Mouse (Mus musculus) limb, embryonic 12.5 days (tissue): ENCODE data around the gene Prkar1a. TPM values are rescaled to one million over a fixed set of nuclear protein-coding genes. Genes with fewer than 3 reads are reported as not detected.

Source experiments
- ATAC-seq: fragments of 200-750 bp; cut with Nextera tagmentation; 2 replicates; pipeline ENCODE4 v1.8.0; 2017; ENCODE audit warnings: low read depth, moderate TSS enrichment; ENCODE audit not compliant: insufficient number of reproducible peaks, insufficient read depth, low FRiP score, low TSS enrichment
- H3K27ac ChIP-seq: fragments of 300-500 bp; sonication (generic); 2 replicates; pipeline ENCODE4 v1.5.1; 2016; ENCODE audit warnings: mild to moderate bottlenecking, moderate library complexity
- H3K27me3 ChIP-seq: fragments of 300-500 bp; sonication (generic); 2 replicates; pipeline ENCODE4 v1.6.1; 2016; ENCODE audit warnings: mild to moderate bottlenecking, moderate library complexity
- H3K36me3 ChIP-seq: fragments of 300-500 bp; sonication (generic); 2 replicates; pipeline ENCODE4 v1.6.1; 2016; ENCODE audit warnings: mild to moderate bottlenecking, moderate library complexity
- H3K4me1 ChIP-seq: fragments of 300-500 bp; sonication (generic); replicated peaks from 2 replicates; pipeline ENCODE4 v1.6.1; 2016
- H3K4me2 ChIP-seq: fragments of 300-500 bp; sonication (generic); 2 replicates; pipeline ENCODE4 v1.6.1; 2016; ENCODE audit warnings: mild to moderate bottlenecking, moderate library complexity
- H3K4me3 ChIP-seq: fragments of 300-500 bp; sonication (generic); replicated peaks from 2 replicates; pipeline ENCODE4 v1.5.1; 2016; ENCODE audit warnings: mild to moderate bottlenecking
- H3K9ac ChIP-seq: fragments of 300-500 bp; sonication (generic); replicated peaks from 2 replicates; pipeline ENCODE4 v1.6.1; 2016; ENCODE audit warnings: mild to moderate bottlenecking, moderate library complexity
- H3K9me3 ChIP-seq: fragments of 300-500 bp; sonication (generic); 2 replicates; pipeline ENCODE4 v1.6.1; 2016; ENCODE audit warnings: mild to moderate bottlenecking, moderate library complexity
- WGBS: fragments of 180-500 bp; shearing (Covaris S2); methylation state at CpG from one replicate; pipeline ENCODE4 v1.1.7; 2016; 5-methylcytosine and 5-hydroxymethylcytosine counted together
- polyA plus RNA-seq: library from polyadenylated mRNA; unstranded; fragments of >200 nt; fragmentation: Nextera tagmentation; extraction: Ambion mirVana; gene quantifications from 2 replicates; pipeline ENCODE4 v1.2.1, GENCODE M21; 2016

Gene Prkar1a
- polyA plus RNA-seq, 1 experiment from 2014 or later: 359 TPM

DNA sequence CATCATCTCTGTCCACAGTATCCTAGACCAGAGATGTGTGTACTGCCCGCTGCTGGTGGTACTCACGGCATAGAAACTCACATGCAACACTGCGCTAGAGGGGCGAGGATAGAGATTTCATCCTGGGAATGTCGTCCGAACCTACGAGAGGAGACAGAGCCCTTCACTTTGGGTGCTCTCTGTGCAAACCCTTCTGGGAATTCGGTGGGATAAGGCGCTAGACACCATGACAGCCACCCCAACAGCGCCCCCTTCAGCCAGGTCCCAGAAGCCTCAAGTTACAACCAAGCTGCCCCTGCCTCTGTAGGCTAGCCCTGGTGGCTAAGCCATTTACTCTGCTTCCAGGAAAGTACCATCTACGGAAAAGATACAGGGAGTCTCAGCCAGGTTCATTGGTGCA, 25.3 kb downstream of the Prkar1a start:
- 79% methylated on average over 11 of the region's 11 CpGs for WGBS
- H3K36me3 ChIP-seq: peaks cover 12% of the 10 kb centered on the region
- H3K27ac ChIP-seq: no peak overlapping the region
- no peaks in the 10 kb centered on the region for H3K9me3 ChIP-seq
- H3K4me3 ChIP-seq: no peak overlapping the region
- H3K27me3 ChIP-seq: no peaks in the 10 kb centered on the region
- no peak overlapping the region for H3K9ac ChIP-seq
- 0 out of 2 replicates have a peak, but pooled peaks cover 3% of the 10 kb centered on the region for H3K4me1 ChIP-seq
- no peak for ATAC-seq
- no peak overlapping the region for H3K4me2 ChIP-seq

DNA sequence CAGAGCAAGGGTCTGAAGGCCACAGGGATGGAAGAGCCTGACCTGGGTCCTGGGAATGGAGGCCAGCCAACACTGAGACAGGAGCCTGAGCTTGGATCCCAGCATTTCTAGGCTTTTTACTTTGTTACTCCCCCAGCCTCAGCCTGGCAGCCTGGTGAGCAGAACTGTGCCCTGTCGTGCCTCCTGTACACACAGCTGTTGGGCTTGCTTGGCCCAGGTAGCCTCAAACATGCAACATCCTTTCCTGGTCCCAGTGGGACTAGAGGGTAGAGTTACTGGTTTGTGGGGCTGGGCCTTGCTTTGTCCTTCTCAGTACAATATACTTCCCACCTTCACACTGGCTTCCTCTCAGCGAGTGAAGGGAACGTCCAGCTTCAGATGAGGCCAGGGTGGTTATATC, 26.0 kb downstream of the Prkar1a start:
- 91% methylated on average over 3 of the region's 3 CpGs for WGBS
- Histone ChIP-seq H3K36me3 (peaks cover 7% of the 10 kb centered on the region; the same call in 1 of the 2 replicates), H3K9ac (no peak overlapping the region), H3K4me1 (0 out of 2 replicates have a peak, but pooled peaks cover 3% of the 10 kb centered on the region), H3K4me3 (no peak overlapping the region), H3K27ac (no peak overlapping the region), H3K27me3 (no peaks in the 10 kb centered on the region), H3K9me3 (no peaks in the 10 kb centered on the region), H3K4me2 (no peak overlapping the region)
- ATAC-seq: no peak

DNA sequence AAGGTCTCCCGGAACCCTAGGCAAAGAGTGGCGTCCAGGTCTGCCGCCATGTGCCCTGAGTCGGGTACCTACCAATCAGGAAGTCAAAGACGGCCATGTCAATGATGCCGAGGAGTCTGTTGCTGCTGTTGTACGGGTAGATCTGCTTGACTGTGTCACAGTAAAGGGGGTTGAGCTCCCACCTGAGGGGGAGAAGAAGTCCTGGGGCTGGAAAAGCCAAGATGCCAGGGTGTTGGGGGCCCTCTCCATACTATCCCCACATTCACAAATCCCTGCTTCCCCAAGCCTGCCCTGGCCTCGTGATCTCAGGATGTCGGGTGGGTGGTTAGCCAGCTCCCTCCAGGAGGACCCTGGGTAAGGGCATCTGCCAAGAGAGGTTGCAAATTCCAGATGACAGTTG, 26.6 kb downstream of the Prkar1a start:
- Histone ChIP-seq H3K27ac (no peak overlapping the region), H3K27me3 (no peaks in the 10 kb centered on the region), H3K36me3 (peaks cover 2% of the 10 kb centered on the region; the same call in 1 of the 2 replicates), H3K9me3 (no peaks in the 10 kb centered on the region), H3K4me1 (no peaks in the 10 kb centered on the region), H3K9ac (no peak overlapping the region), H3K4me3 (no peak overlapping the region), H3K4me2 (no peak overlapping the region)
- WGBS: 90% methylated on average over 9 of the region's 9 CpGs
- no peak for ATAC-seq

DNA sequence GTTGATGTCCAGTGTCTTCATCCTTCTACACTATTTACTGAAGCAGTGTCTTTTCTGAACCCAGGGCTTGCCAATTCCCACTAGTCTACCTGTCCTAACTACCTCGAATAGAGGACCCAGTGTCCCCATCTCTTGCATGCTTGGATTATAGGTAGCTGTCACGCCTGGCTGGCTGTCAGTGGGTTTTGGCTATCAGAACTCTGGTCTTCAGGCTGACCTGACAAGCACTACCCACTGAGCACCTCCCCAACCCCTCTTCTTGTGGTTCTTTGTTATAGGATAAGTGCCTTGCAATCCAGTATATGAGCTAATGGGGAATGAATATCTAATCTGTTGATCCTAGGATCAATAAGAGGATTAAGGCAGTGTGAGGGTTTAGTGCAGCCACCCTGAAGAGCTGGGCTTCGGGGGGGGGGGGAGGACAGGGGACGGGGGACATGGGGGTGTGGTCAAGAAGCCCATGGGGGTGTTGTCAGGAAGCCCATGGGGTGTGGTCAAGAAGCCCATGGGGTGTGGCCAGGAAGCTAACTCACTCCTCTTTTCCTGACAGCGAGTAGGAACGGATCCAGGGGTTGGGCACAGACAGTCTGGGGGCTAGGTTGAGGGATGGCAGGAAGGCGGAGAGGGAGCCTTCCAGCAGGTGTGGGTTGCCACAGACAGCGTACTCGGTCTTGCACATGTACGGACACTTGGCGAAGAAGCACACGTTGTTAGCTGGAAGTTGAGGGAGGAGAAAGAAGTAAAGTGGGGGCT, 27.6 kb downstream of the Prkar1a start:
- ATAC-seq: no peak
- no peak overlapping the region for H3K27ac ChIP-seq
- no peaks in the 10 kb centered on the region for H3K27me3 ChIP-seq
- no peaks in the 10 kb centered on the region for H3K4me1 ChIP-seq
- no peaks in the 10 kb centered on the region for H3K36me3 ChIP-seq
- H3K4me2 ChIP-seq: no peak overlapping the region
- H3K4me3 ChIP-seq: no peak overlapping the region
- no peaks in the 10 kb centered on the region for H3K9me3 ChIP-seq
- no peak overlapping the region for H3K9ac ChIP-seq
- 71% methylated on average over 12 of the region's 12 CpGs for WGBS

DNA sequence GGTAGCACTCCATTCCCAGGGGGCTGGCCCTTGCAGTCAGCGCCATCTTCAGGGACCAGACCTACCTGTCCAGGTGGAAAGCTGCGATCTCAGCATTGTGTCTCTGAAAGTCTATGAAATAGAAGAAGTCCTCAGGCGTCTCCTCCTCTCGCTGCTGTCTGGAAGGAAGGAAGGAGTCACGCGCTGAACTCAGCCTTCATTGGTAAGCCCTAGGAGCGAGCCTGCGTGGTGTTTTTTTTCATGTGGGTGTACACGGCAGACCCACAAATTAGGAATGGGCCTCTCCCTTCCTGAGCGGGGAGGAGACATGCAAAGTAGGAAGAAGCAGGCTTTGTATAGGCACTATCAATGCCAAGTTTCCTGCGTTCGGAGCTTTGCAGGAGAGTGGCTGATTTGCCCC, 29.1 kb downstream of the Prkar1a start:
- Histone ChIP-seq H3K9ac (no peak overlapping the region), H3K9me3 (no peaks in the 10 kb centered on the region), H3K4me1 (no peaks in the 10 kb centered on the region), H3K27ac (no peak overlapping the region), H3K27me3 (no peaks in the 10 kb centered on the region), H3K4me2 (no peak overlapping the region), H3K36me3 (no peaks in the 10 kb centered on the region), H3K4me3 (no peak overlapping the region)
- no peak for ATAC-seq
- WGBS: 72% methylated on average over 12 of the region's 12 CpGs

DNA sequence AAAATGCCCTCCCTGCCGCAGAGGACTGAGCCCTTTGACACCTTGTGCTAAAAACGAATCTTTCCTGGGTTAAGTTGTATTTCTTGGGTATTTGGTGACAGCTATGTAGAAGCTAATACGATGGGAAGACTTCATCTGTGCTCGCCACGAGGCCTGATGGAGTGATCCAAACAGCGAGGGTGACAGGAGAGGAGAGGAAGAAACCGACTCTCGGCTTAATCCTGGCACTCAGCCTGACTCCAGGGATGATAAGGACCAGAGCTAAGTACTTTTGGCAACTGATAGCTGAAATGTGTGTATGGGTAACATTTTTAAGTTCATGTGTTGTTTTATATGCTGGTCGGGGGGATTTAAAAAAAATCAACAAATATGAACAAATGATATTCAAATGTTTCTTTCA, 31.7 kb downstream of the Prkar1a start:
- ATAC-seq: no peak
- H3K4me1 ChIP-seq: no peaks in the 10 kb centered on the region
- H3K36me3 ChIP-seq: no peaks in the 10 kb centered on the region
- no peaks in the 10 kb centered on the region for H3K27me3 ChIP-seq
- no peak overlapping the region for H3K9ac ChIP-seq
- no peak overlapping the region for H3K4me3 ChIP-seq
- H3K27ac ChIP-seq: no peak overlapping the region
- 77% methylated on average over 9 of the region's 9 CpGs for WGBS
- H3K9me3 ChIP-seq: no peaks in the 10 kb centered on the region
- no peak overlapping the region for H3K4me2 ChIP-seq

DNA sequence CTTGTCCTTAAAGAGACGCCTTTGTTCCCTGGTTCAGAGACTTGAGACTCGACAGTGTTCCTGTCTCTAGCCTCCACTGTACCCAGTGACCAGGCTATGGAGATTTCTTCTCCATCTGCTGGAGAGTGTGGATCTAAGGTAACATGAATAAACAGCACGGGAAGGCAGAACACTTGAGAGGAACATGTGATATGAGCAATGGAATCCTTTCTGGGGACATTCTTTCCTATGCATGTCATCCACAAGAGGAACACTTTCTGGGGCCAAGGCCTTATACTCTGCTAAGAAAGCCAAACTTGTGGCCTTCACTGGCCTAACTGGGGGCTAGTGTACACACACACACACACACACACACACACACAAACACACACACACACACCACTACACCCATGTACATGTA, 32.4 kb downstream of the Prkar1a start:
- ATAC-seq: no peak
- Histone ChIP-seq H3K36me3 (no peaks in the 10 kb centered on the region), H3K4me1 (no peaks in the 10 kb centered on the region)

DNA sequence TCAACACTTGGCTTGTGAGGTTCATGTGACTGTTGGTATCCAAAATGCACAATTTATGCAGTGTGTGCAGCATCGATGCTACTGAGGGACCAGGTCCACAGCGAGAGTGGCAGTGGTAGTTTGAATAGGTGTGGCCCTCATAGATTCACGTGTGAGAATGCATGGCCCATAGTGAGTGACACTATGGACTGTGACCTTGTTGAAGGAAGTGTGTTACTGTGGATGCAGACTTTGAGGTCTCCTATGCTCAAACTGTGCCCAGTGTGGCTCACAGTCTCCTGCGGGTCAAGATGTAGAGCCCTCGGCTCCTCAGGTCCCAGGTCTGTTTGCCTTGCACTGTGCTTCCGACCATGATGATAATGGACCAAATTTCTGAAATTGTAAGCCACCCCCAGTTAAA, 33.0 kb downstream of the Prkar1a start:
- H3K36me3 ChIP-seq: no peaks in the 10 kb centered on the region
- no peaks in the 10 kb centered on the region for H3K27me3 ChIP-seq
- H3K4me3 ChIP-seq: no peak overlapping the region
- no peak for ATAC-seq
- H3K9me3 ChIP-seq: no peaks in the 10 kb centered on the region
- no peak overlapping the region for H3K4me2 ChIP-seq
- no peaks in the 10 kb centered on the region for H3K4me1 ChIP-seq
- H3K9ac ChIP-seq: no peak overlapping the region
- WGBS: 90% methylated on average over 6 of the region's 6 CpGs
- no peak overlapping the region for H3K27ac ChIP-seq

More for the DNA sequence above, 32.4 kb downstream of the Prkar1a start:
- WGBS: 86% methylated on average over 3 of the region's 3 CpGs
- no peak overlapping the region for H3K4me3 ChIP-seq
- H3K4me2 ChIP-seq: no peak overlapping the region
- no peak overlapping the region for H3K27ac ChIP-seq
- no peaks in the 10 kb centered on the region for H3K9me3 ChIP-seq
- H3K9ac ChIP-seq: no peak overlapping the region
- no peaks in the 10 kb centered on the region for H3K27me3 ChIP-seq

DNA sequence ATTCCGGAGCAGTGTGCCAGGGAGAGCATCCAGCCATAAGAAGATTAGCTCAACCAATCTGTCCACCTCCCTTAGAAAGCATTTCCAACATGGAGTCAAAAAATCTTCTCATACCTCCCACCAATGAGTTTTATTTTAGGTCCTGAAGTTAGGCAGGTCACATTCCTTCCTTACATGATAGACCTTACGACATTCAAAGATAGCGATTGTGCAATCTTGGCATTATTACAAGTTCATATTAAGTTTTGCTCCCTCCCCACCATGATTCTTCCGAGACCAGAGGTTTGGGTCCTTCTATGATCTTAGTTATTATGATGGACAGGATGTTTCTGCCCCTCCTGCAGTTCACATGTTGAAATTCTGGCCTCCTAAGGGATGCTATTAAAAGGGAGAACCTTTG, 40.3 kb downstream of the Prkar1a start:
- Histone ChIP-seq H3K27me3 (no peaks in the 10 kb centered on the region), H3K4me1 (no peaks in the 10 kb centered on the region; the same call in 1 of the 2 replicates), H3K4me2 (no peak overlapping the region), H3K9me3 (no peaks in the 10 kb centered on the region), H3K27ac (no peak overlapping the region), H3K9ac (no peak overlapping the region), H3K36me3 (no peaks in the 10 kb centered on the region), H3K4me3 (no peak overlapping the region)
- WGBS: 89% methylated on average over 4 of the region's 4 CpGs
- ATAC-seq: no peak

DNA sequence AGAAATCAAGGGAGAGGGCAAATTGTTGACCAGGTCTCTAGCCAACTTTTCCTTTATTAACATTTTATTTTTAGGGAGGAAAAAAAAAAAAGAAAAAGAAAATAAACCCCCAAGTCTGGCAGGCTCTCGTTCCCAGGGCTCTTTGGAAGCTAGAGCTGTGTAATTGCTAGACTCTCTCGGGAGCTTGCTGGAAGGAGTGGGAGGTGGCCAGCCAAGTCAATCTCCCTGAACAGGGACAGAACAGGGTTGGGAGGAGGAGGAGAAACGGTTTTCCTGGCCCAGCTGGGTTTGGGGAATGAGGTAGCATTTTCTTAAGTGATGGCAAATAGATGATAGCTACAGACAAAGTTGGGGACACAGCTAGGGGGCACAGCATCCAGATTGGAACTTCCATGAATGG, 43.5 kb downstream of the Prkar1a start:
- Histone ChIP-seq H3K9me3 (no peaks in the 10 kb centered on the region), H3K4me3 (no peak overlapping the region), H3K9ac (no peak overlapping the region), H3K4me2 (no peak overlapping the region), H3K36me3 (no peaks in the 10 kb centered on the region), H3K4me1 (no peaks in the 10 kb centered on the region; the same call in 1 of the 2 replicates), H3K27ac (no peak overlapping the region), H3K27me3 (no peaks in the 10 kb centered on the region)
- WGBS: 21% methylated on average over 3 of the region's 3 CpGs
- ATAC-seq: no peak

DNA sequence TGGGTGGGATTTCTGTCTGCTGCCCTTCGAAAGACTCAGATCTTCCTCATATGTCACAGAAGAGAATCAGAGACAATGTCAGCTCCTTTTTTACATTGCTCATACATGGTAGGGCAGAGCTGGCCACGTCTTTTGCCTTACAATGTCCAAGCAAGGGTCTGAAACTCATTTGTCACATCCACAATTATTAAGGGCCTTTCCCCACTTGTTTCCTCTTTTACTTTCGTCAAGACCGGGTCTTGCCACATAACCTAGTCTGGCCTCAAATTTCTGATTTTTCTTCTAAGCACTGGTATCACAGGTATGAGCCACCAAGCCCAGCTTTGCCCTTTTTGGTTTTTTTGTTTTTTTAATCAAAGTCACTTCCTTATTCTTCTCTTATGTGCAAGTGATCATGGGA, 47.3 kb downstream of the Prkar1a start:
- Histone ChIP-seq H3K4me2 (no peak overlapping the region), H3K9me3 (no peaks in the 10 kb centered on the region), H3K4me1 (no peaks in the 10 kb centered on the region; the same call in 1 of the 2 replicates), H3K27ac (no peak overlapping the region), H3K36me3 (no peaks in the 10 kb centered on the region), H3K27me3 (no peaks in the 10 kb centered on the region), H3K9ac (no peak overlapping the region), H3K4me3 (no peak overlapping the region)
- no peak for ATAC-seq
- 86% methylated on average over 4 of the region's 4 CpGs for WGBS

DNA sequence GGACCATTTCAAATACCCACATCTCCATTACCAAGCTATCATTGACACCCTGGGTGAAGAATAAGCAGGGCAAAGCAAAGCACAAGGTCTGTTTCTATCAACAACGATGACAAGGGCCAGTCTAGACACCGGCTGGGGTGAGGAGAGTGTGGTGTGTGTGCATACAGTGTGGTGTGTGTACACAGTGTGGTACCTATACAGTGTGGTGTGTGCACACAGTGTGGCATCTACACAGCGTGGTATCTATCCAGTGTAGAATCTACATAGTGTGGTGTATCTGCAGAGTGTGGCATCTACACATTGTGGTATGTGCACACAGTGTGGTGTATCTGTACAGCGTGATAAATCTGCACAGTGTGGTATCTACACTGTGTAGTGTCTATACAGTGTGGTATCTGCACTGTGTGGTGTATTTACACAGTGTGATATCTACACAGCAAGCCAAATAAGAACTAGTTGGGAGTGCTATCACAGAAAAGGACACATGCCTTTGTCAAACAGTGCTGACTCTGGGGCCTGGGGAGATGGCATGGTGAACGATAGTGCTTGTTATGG, 48.0 kb downstream of the Prkar1a start:
- Histone ChIP-seq H3K9ac (no peak overlapping the region), H3K9me3 (no peaks in the 10 kb centered on the region), H3K36me3 (no peaks in the 10 kb centered on the region), H3K4me3 (no peak overlapping the region), H3K4me1 (peaks cover under 1% of the 10 kb centered on the region; the same call in 1 of the 2 replicates), H3K27me3 (no peaks in the 10 kb centered on the region), H3K27ac (no peak overlapping the region), H3K4me2 (no peak overlapping the region)
- 87% methylated on average over 5 of the region's 5 CpGs for WGBS
- ATAC-seq: no peak
